In the genomic region with DNA sequence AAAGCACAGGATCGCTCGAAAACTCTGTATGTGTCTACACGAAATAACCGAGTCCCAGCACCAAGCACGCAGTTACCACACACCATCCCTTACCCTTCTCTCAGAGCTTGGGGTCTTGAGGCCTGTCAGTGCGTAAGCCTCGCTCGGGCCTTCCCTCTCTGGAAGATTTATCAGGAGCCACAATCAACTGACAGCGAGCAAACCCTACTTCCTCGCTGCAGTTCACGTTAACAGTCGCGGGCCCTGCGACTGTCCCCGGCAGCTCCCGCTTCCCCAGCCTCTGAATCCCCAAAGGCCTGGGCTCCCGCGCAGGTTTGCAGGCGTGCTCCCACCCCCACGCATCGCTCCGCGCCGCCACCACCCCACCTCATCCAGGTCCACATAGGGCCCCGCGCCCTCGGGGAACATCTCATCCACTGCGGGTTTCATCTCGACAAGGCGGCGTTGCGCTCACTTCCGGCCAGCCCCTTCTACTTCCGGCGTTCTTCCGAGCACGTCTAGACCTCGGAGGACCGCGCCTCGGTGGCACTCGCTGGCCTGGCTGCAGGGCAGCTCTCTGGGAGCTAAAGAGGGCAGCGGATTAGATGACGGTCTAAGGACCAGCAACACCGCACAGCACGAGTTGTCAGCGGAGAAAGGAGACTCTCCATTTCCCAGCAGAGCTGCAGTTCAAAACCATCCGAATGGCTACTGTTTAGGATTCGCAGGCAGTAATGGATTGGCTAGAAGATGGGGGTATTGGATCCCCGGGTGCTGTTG, we compare ENCODE assay signal across 8 mouse cellular contexts. TPM values are rescaled to one million over a fixed set of nuclear protein-coding genes. Genes with fewer than 3 reads are reported as not detected.
DNase-seq lines count a peak whose midpoint lies in the region; ATAC-seq and TF ChIP-seq lines count a peak whose summit lies in the region.

A gene (minus strand): TSS at position 472 of the 759 bp plus-strand sequence.

- no peaks in the 10 kb centered on the region for H3K9me3 ChIP-seq in heart, embryonic 12.5 days (replicated peaks)
- no peaks in the 10 kb centered on the region for H3K9me3 ChIP-seq in kidney, postnatal 0 days (replicated peaks; ENCODE audit: low read length)
- H3K9me3 ChIP-seq in liver, embryonic 11.5 days (ENCODE audit: control insufficient read depth, low read length), result no peaks in the 10 kb centered on the region
- H3K9me3 ChIP-seq in stomach, embryonic 14.5 days (ENCODE audit: control insufficient read depth, low read depth, low read length), result no peaks in the 10 kb centered on the region

- 2% methylated on average over 50 of the region's 50 CpGs for WGBS in heart, embryonic 12.5 days
- 1% methylated on average over 50 of the region's 50 CpGs for WGBS in kidney, postnatal 0 days
- WGBS in liver, embryonic 11.5 days, result 3% methylated on average over 50 of the region's 50 CpGs
- 2% methylated on average over 50 of the region's 50 CpGs for WGBS in stomach, embryonic 14.5 days

- peak within 1 kb of the TSS; percentile 97 for H3K4me3 ChIP-seq in heart, embryonic 12.5 days
- H3K4me3 ChIP-seq in kidney, postnatal 0 days (replicated peaks; ENCODE audit: low read depth, low read length), result peak within 1 kb of the TSS; percentile 80
- peak within 1 kb of the TSS; percentile 74 for H3K4me3 ChIP-seq in liver, embryonic 11.5 days (ENCODE audit: low read depth, low read length)
- H3K4me3 ChIP-seq in stomach, embryonic 14.5 days (ENCODE audit: low read depth, low read length), result peak within 1 kb of the TSS; percentile 94

- H3K4me1 ChIP-seq in heart, embryonic 12.5 days (replicated peaks), result peaks cover 21% of the 10 kb centered on the region
- peaks cover 9% of the 10 kb centered on the region; the same call in 1 of the 2 replicates for H3K4me1 ChIP-seq in kidney, postnatal 0 days (replicated peaks; ENCODE audit: insufficient read depth, low read length)
- H3K4me1 ChIP-seq in liver, embryonic 11.5 days (replicated peaks; ENCODE audit: control insufficient read depth, insufficient read depth, low read length), result peaks cover 10% of the 10 kb centered on the region; the same call in 1 of the 2 replicates
- H3K4me1 ChIP-seq in stomach, embryonic 14.5 days (ENCODE audit: control insufficient read depth, insufficient read depth, low read length), result peaks cover 11% of the 10 kb centered on the region

- peak; percentile 90 for DNase-seq in CD4-positive helper T cell, adult 2 months (ENCODE audit: low read depth, low spot score)
- DNase-seq in brain, embryonic 18.5 days (ENCODE audit: low read depth, low spot score), result peak; percentile 66
- peak; percentile 95 for DNase-seq in kidney, postnatal 0 days (ENCODE audit: low spot score)
- DNase-seq in liver, embryonic 11.5 days (ENCODE audit: low spot score), result peak; percentile 86
- DNase-seq in naive thymus-derived CD4-positive, alpha-beta T cell, adult 2 months (ENCODE audit: low read depth), result peak; percentile 90

- H3K36me3 ChIP-seq in heart, embryonic 12.5 days, result peaks cover 30% of the 10 kb centered on the region
- peaks cover 7% of the 10 kb centered on the region for H3K36me3 ChIP-seq in kidney, postnatal 0 days (ENCODE audit: insufficient read depth, low read length)
- peaks cover 4% of the 10 kb centered on the region; the same call in 1 of the 2 replicates for H3K36me3 ChIP-seq in liver, embryonic 11.5 days (ENCODE audit: control insufficient read depth, insufficient read depth, low read length)
- H3K36me3 ChIP-seq in stomach, embryonic 14.5 days (ENCODE audit: control insufficient read depth, insufficient read depth, low read length), result peaks cover 19% of the 10 kb centered on the region

- ATAC-seq in erythroid progenitor cell, adult 5-6 weeks (replicated peaks; ENCODE audit: low FRiP score, poor library complexity, severe bottlenecking), result peak; percentile 87
- peak; percentile 88 for ATAC-seq in heart, embryonic 12.5 days (ENCODE audit: insufficient number of reproducible peaks, low FRiP score)
- peak; percentile 94 for ATAC-seq in kidney, postnatal 0 days (replicated peaks; ENCODE audit: low FRiP score, low read depth)
- ATAC-seq in liver, embryonic 11.5 days (replicated peaks; ENCODE audit: low FRiP score), result peak; percentile 92
- ATAC-seq in stomach, embryonic 14.5 days (ENCODE audit: insufficient number of reproducible peaks, insufficient read depth, low FRiP score, low read depth), result peak; percentile 93

- H3K4me2 ChIP-seq in heart, embryonic 12.5 days, result peak within 1 kb of the TSS; percentile 98
- peak within 1 kb of the TSS; percentile 92 for H3K4me2 ChIP-seq in kidney, postnatal 0 days (ENCODE audit: low read length)
- H3K4me2 ChIP-seq in liver, embryonic 11.5 days, result peak within 1 kb of the TSS; percentile 93
- peak within 1 kb of the TSS; percentile 93 for H3K4me2 ChIP-seq in stomach, embryonic 14.5 days (replicated peaks; ENCODE audit: low read depth, low read length)

- peaks cover 17% of the 10 kb centered on the region; the same call in 1 of the 2 replicates for H3K27me3 ChIP-seq in heart, embryonic 12.5 days (replicated peaks)
- no peaks in the 10 kb centered on the region for H3K27me3 ChIP-seq in kidney, postnatal 0 days (ENCODE audit: insufficient read depth, low read length)
- no peaks in the 10 kb centered on the region for H3K27me3 ChIP-seq in liver, embryonic 11.5 days (replicated peaks; ENCODE audit: control insufficient read depth, insufficient read depth, low read length)
- no peaks in the 10 kb centered on the region for H3K27me3 ChIP-seq in stomach, embryonic 14.5 days (ENCODE audit: control insufficient read depth, insufficient read depth, low read length)

- peak within 1 kb of the TSS; percentile 93 for H3K9ac ChIP-seq in heart, embryonic 12.5 days
- peak within 1 kb of the TSS; percentile 87 for H3K9ac ChIP-seq in kidney, postnatal 0 days (ENCODE audit: low read depth, low read length)
- peak within 1 kb of the TSS; percentile 69 for H3K9ac ChIP-seq in liver, embryonic 11.5 days (ENCODE audit: low read depth, low read length)
- H3K9ac ChIP-seq in stomach, embryonic 14.5 days (replicated peaks; ENCODE audit: low read depth, low read length), result peak within 1 kb of the TSS; percentile 79

- H3K27ac ChIP-seq in heart, embryonic 12.5 days (ENCODE audit: poor library complexity, severe bottlenecking), result peak within 1 kb of the TSS; percentile 64; the same call in 1 of the 2 replicates
- H3K27ac ChIP-seq in kidney, postnatal 0 days, result peak within 1 kb of the TSS; percentile 68
- no peak within 1 kb of the TSS for H3K27ac ChIP-seq in liver, embryonic 11.5 days (ENCODE audit: low read depth, low read length)
- peak within 1 kb of the TSS; percentile 48; the same call in 1 of the 2 replicates for H3K27ac ChIP-seq in stomach, embryonic 14.5 days (ENCODE audit: low read length)

- TF ChIP-seq CTCF in kidney, postnatal 0 days (IDR thresholded peaks at IDR 0.05; ENCODE audit: low read depth), result no peak

RNA-seq across cellular contexts. Expression of the gene that starts here (rescaled TPM):
- total RNA-seq in erythroid progenitor cell, adult 5-6 weeks (2015; ENCODE audit: low replicate concordance), result 57.3 and 61.2 TPM in 2 replicates
- total RNA-seq in erythroid progenitor cell, adult 5-6 weeks (2017; ENCODE audit: low replicate concordance), result 22.7 and 46.8 TPM in 2 replicates
- polyA plus RNA-seq in heart, embryonic 12.5 days (2016; fragmentation: Nextera tagmentation; extraction: Ambion mirVana), result 348 and 375 TPM in 2 replicates
- polyA plus RNA-seq in kidney, postnatal 0 days (2015; fragmentation: Nextera tagmentation; extraction: Ambion mirVana), result 467 and 534 TPM in 2 replicates
- 320 and 354 TPM in 2 replicates for polyA plus RNA-seq in liver, embryonic 11.5 days (2014; fragmentation: Nextera tagmentation; extraction: Ambion mirVana)
- 406 and 457 TPM in 2 replicates for polyA plus RNA-seq in stomach, embryonic 14.5 days (2014; fragmentation: Nextera tagmentation; extraction: Ambion mirVana)
